Mouse (Mus musculus) heart, embryonic 14.5 days (tissue): ENCODE data around the gene Ephb2. TPM values are rescaled to one million over a fixed set of nuclear protein-coding genes. Genes with fewer than 3 reads are reported as not detected.

Experiments used
- ATAC-seq: fragments of 200-750 bp; cut with Nextera tagmentation; 2 replicates; pipeline ENCODE4 v1.8.0; 2017; ENCODE audit warnings: low read depth, moderate TSS enrichment; ENCODE audit not compliant: insufficient number of reproducible peaks, insufficient read depth, low FRiP score
- H3K27ac ChIP-seq, 2 experiments: fragments of 200-500 bp in 1 of 2; fragments of 300-500 bp in 1 of 2; sonication (generic) in 1 of 2; replicated peaks in 1 of 2; 2 replicates each; pipeline ENCODE4 v1.5.1; 2012 to 2014; ENCODE audit warnings: low read depth in 2 of 2, low read length in 2 of 2, control low read depth in 1 of 2, mild to moderate bottlenecking in 1 of 2, mixed read lengths in 1 of 2; ENCODE audit not compliant: control insufficient read depth in 1 of 2, insufficient read depth in 1 of 2
- H3K27me3 ChIP-seq: fragments of 300-500 bp; sonication (generic); 2 replicates; pipeline ENCODE4 v1.6.1; 2014; ENCODE audit warnings: mild to moderate bottlenecking, low read length, control low read depth; ENCODE audit not compliant: control insufficient read depth, insufficient read depth
- H3K36me3 ChIP-seq: fragments of 300-500 bp; sonication (generic); 2 replicates; pipeline ENCODE4 v1.6.1; 2014; ENCODE audit warnings: mild to moderate bottlenecking, control low read depth, low read length, mixed read lengths; ENCODE audit not compliant: control insufficient read depth, insufficient read depth
- H3K4me1 ChIP-seq, 2 experiments: fragments of 200-500 bp in 1 of 2; fragments of 300-500 bp in 1 of 2; sonication (generic) in 1 of 2; 2 replicates each; pipeline ENCODE4 v1.6.1; 2012 to 2014; ENCODE audit warnings: low read length in 2 of 2, control low read depth in 1 of 2, mixed read lengths in 1 of 2; ENCODE audit not compliant: control insufficient read depth in 2 of 2, insufficient read depth in 2 of 2
- H3K4me2 ChIP-seq: fragments of 300-500 bp; sonication (generic); 2 replicates; pipeline ENCODE4 v1.6.1; 2014; ENCODE audit warnings: mild to moderate bottlenecking, low read length
- H3K4me3 ChIP-seq, 2 experiments: fragments of 200-500 bp in 1 of 2; fragments of 300-500 bp in 1 of 2; sonication (generic) in 1 of 2; 2 replicates each; pipeline ENCODE4 v1.5.1; 2012 to 2014; ENCODE audit warnings: low read length in 2 of 2, mild to moderate bottlenecking in 2 of 2, control low read depth in 1 of 2, low read depth in 1 of 2, moderate library complexity in 1 of 2; ENCODE audit not compliant: control insufficient read depth in 1 of 2, insufficient read depth in 1 of 2
- H3K9ac ChIP-seq: fragments of 300-500 bp; sonication (generic); 2 replicates; pipeline ENCODE4 v1.6.1; 2014; ENCODE audit warnings: mild to moderate bottlenecking, low read length
- H3K9me3 ChIP-seq: fragments of 300-500 bp; sonication (generic); 2 replicates; pipeline ENCODE4 v1.6.1; 2016; ENCODE audit warnings: low read length, control low read depth; ENCODE audit not compliant: control insufficient read depth
- WGBS: fragments of 180-500 bp; shearing (Covaris S2); extraction: QIAGEN DNeasy Blood & Tissue Kit; methylation state at CpG from one replicate; pipeline ENCODE4 v1.1.7; 2014; 5-methylcytosine and 5-hydroxymethylcytosine counted together
- polyA plus RNA-seq: library from polyadenylated mRNA; unstranded; fragments of >200 nt; fragmentation: Nextera tagmentation; extraction: Ambion mirVana; gene quantifications from 2 replicates; pipeline ENCODE4 v1.2.1, GENCODE M21; 2014

Ephb2 gene
- polyA plus RNA-seq, 1 experiment from 2014 or later = 1.6 TPM

DNA sequence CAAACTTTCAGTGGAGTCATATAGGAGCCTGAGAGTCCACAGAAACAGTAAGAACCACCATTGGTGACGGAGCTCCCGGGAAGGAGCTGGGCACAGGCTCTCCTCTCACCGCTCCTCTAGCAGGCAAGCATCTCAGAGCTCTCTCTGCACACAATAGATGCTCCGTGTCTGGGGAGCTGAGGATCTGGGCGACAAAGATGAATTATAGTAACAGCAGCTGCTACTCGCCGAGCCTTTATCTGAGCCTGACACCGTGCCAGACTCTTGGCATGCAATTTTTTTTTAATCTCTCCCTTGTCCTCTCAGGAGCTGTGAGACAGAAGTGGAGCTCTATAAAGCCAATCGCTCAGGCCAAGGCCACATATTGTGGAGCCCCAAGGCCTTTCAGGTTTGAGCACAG is 170.7 kb downstream of the Ephb2 start:
- Histone ChIP-seq H3K27me3 (no peaks in the 10 kb centered on the region), H3K27ac (no peak overlapping the region), H3K4me1 (no peaks in the 10 kb centered on the region), H3K4me2 (no peak overlapping the region), H3K36me3 (no peaks in the 10 kb centered on the region), H3K9me3 (0 out of 2 replicates have a peak, but pooled peaks cover 2% of the 10 kb centered on the region), H3K9ac (no peak overlapping the region), H3K4me3 (no peak overlapping the region)
- 67% methylated on average over 9 of the region's 9 CpGs for WGBS
- no peak for ATAC-seq

GRCm38 (mm10) chr4:136657914-136658313 is 177.9 kb downstream of the Ephb2 start:
- no peak overlapping the region for H3K4me2 ChIP-seq
- H3K27me3 ChIP-seq = no peaks in the 10 kb centered on the region; the same call in 1 of the 2 replicates
- H3K4me3 ChIP-seq = no peak overlapping the region
- ATAC-seq = no peak
- no peak overlapping the region for H3K27ac ChIP-seq
- peaks cover 3 to 4% of the 10 kb centered on the region in 2 experiments; a peak in 2 of 4 replicates for H3K4me1 ChIP-seq
- no peaks in the 10 kb centered on the region for H3K36me3 ChIP-seq
- 66% methylated on average over 3 of the region's 3 CpGs for WGBS
- H3K9ac ChIP-seq = no peak overlapping the region
- H3K9me3 ChIP-seq = no peaks in the 10 kb centered on the region

GRCm38 (mm10) chr4:136653692-136654234 is 182.0 kb downstream of the Ephb2 start:
- Histone ChIP-seq H3K36me3 (no peaks in the 10 kb centered on the region), H3K9me3 (no peaks in the 10 kb centered on the region), H3K4me3 (no peak overlapping the region), H3K27ac (no peak overlapping the region), H3K27me3 (peaks cover 19% of the 10 kb centered on the region; the same call in 1 of the 2 replicates), H3K4me1 (peaks cover 14 to 21% of the 10 kb centered on the region in 2 experiments), H3K9ac (no peak overlapping the region), H3K4me2 (no peak overlapping the region)
- WGBS = 72% methylated on average over 10 of the region's 10 CpGs
- ATAC-seq = no peak

DNA sequence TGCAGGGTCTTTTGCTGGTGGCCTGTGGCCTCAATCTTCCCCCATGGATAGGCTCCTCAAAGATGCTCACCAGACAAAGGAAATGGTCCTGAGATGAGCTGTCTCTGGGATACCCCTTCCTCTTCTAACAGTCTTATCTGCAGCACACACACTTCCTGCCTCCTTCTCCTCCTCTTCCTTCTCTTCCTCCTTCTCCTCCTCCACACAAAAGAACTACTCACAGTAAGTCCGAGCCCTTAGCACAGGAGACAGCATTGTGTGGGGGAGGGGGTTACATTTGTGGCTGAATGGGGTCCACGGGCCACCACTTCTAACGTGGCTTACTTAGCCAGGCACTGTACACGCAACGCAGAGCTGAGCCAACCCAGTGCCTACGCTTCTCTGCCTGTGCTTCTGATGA is 182.8 kb downstream of the Ephb2 start:
- 54% methylated on average over 6 of the region's 6 CpGs for WGBS
- ATAC-seq = no peak
- peaks cover 25% of the 10 kb centered on the region for H3K27me3 ChIP-seq

DNA sequence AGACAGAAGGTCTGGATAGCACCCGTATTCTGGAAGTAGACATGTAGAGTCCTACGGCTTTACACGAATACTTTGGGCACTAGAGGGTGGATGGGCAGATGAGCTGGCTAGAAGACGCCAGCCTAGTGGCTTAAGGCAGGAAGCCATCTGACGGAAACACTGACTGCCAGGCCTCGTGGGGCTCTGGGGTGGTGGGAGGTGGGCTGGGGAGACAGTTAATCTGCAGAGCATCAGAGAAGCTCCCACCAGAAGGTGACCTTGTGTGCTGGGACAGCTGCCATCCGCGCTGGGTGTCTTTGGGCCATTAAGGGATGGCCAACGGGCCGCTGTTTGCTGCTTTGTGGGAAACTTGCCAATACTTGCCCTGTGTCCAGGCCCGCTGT is 183.3 kb downstream of the Ephb2 start:
- no peak overlapping the region for H3K4me2 ChIP-seq
- H3K27me3 ChIP-seq = peaks cover 29% of the 10 kb centered on the region
- no peak overlapping the region for H3K9ac ChIP-seq
- peak overlapping the region in 1 of 2 experiments; percentile 11; a peak in 2 of 4 replicates for H3K27ac ChIP-seq
- H3K9me3 ChIP-seq = no peaks in the 10 kb centered on the region
- no peak overlapping the region for H3K4me3 ChIP-seq
- no peak for ATAC-seq
- H3K36me3 ChIP-seq = no peaks in the 10 kb centered on the region
- WGBS = 61% methylated on average over 11 of the region's 11 CpGs
- H3K4me1 ChIP-seq = peaks cover 14 to 23% of the 10 kb centered on the region in 2 experiments

More for the DNA sequence above, 182.8 kb downstream of the Ephb2 start:
- H3K4me2 ChIP-seq = no peak overlapping the region
- H3K4me1 ChIP-seq = peaks cover 14 to 23% of the 10 kb centered on the region in 2 experiments
- no peaks in the 10 kb centered on the region for H3K9me3 ChIP-seq
- no peak overlapping the region for H3K4me3 ChIP-seq
- H3K36me3 ChIP-seq = no peaks in the 10 kb centered on the region
- H3K27ac ChIP-seq = peak overlapping the region; percentile 11 to 25; a peak in 2 of 4 replicates
- no peak overlapping the region for H3K9ac ChIP-seq

DNA sequence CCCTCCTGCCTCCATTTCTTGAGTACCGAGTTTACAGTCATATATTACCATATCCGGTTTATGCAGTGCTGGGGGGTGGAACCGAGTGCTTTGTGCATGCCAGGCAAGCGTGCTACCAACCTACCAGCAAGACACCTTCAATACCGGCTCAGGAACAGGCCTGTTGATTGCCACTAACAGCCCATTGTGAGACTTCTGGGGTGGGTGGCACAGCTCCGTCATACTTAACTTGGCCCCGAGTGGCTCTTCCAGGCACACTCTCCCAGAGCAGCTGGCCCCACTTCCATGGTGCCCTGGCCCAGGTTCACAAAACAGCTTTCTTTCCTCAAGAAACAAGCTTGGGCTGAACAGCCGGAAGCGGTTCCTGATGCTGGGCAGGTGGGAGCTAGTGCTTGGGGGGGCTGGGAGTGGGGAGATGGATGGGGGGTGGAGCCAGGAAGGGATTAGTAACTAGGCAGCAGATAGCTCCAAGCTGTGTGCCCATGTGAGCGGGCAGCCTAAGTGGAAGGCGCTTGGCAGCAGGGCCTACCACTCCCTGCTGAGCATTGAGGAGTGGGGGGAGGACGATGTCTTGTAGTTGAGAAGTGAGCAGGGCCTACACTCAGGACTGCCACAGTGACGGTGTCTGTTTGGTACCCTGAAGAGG is 183.8 kb downstream of the Ephb2 start:
- Histone ChIP-seq H3K36me3 (no peaks in the 10 kb centered on the region), H3K9me3 (peaks cover 2% of the 10 kb centered on the region; the same call in 1 of the 2 replicates), H3K4me2 (no peak overlapping the region), H3K4me1 (peaks cover 14 to 23% of the 10 kb centered on the region in 2 experiments), H3K27ac (peak overlapping the region in 1 of 2 experiments; percentile 11; a peak in 2 of 4 replicates), H3K27me3 (peaks cover 29% of the 10 kb centered on the region), H3K4me3 (no peak overlapping the region), H3K9ac (no peak overlapping the region)
- WGBS = 76% methylated on average over 13 of the region's 13 CpGs
- ATAC-seq = no peak

DNA sequence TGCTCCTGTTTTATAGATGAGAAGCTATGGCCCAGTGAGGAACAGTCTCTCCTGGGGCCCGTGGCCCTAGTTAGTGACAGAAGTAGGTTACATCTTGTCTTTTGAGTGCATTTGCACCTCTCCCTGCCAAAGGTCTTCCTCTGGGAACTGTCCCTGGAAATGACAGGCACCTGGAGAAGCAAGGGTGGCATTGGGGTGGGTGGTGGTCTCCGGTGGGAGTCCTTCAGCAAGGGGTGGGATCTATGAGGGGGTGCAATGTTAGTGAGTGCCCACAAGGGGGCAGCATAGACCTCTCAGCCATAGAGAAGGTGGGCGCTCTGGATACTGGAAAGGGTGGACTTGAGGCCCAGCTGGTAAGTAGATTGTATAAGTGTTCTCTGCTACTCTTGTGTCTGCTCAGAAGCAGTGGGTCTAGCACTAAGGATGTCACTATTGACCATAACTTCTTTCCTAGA is 184.4 kb downstream of the Ephb2 start:
- Histone ChIP-seq H3K27ac (no peak overlapping the region), H3K4me1 (peaks cover 14 to 23% of the 10 kb centered on the region in 2 experiments)

More for the DNA sequence above, 184.4 kb downstream of the Ephb2 start:
- ATAC-seq = no peak
- no peak overlapping the region for H3K4me3 ChIP-seq
- H3K4me2 ChIP-seq = no peak overlapping the region
- H3K27me3 ChIP-seq = peaks cover 29% of the 10 kb centered on the region
- H3K9me3 ChIP-seq = peaks cover 6% of the 10 kb centered on the region
- no peaks in the 10 kb centered on the region for H3K36me3 ChIP-seq
- WGBS = 62% methylated on average over 3 of the region's 3 CpGs
- H3K9ac ChIP-seq = no peak overlapping the region
